Mouse (Mus musculus) E14TG2a.4 (cell line): Measurements from ENCODE around the gene Gm49450.

Experiments
- CTCF ChIP-seq: conservative IDR thresholded peaks from 2 replicates; pipeline ENCODE4 v1.5.1; 2014; ENCODE audit warnings: low read length
- NANOG ChIP-seq: IDR thresholded peaks from 2 replicates; pipeline ENCODE4 v1.6.1; 2014; ENCODE audit warnings: borderline replicate concordance, low read length, mixed read lengths

GRCm38 (mm10) chr15:98893940-98894745, 59.2 kb downstream of the Gm49450 start, which contains the start of gene Rhebl1:
- TF ChIP-seq CTCF (no peak), NANOG (no peak)
